Comparison of ENCODE assay signal across 15 mouse cellular contexts in genomic region chr4:108391124-108391523, GRCm38 (mm10). TPM values are rescaled to one million over a fixed set of nuclear protein-coding genes. Genes with fewer than 3 reads are reported as not detected.
"Had no signal": no experiment of that assay in that cellular context is flagged by ENCODE, and none has a peak within 500 bp of the region (broad histone marks: within the 10 kb centered on the region; RNA-seq: fewer than 3 reads in every experiment).

No protein-coding gene starts in this region.

- H3K4me2 ChIP-seq: liver, embryonic 13.5 days; lung, embryonic 15.5 days; midbrain, embryonic 11.5 days had no signal

- H3K36me3 ChIP-seq: liver, embryonic 13.5 days; lung, embryonic 15.5 days had no signal

- H3K27ac ChIP-seq: left cerebral cortex, adult 2 months; limb, embryonic 10.5 days; liver, embryonic 13.5 days; lung, embryonic 15.5 days; macrophage had no signal

- DNase-seq: kidney, adult 18-20 months; kidney, postnatal 14 days; liver, embryonic 13.5 days; liver, postnatal 0 days; lung, postnatal 14 days; right cerebral cortex, adult 18-20 months; right cerebral cortex, postnatal 25 days; thymus, postnatal 36 days had no signal

- H3K4me3 ChIP-seq: left cerebral cortex, adult 2 months; limb, embryonic 10.5 days; liver, embryonic 13.5 days; lung, embryonic 15.5 days; megakaryocyte, embryonic 14.5 days had no signal

- H3K4me1 ChIP-seq: liver, embryonic 13.5 days had no signal

- H3K9ac ChIP-seq: liver, embryonic 13.5 days; liver, postnatal 0 days; lung, embryonic 15.5 days had no signal

- H3K9me3 ChIP-seq: limb, embryonic 10.5 days; liver, embryonic 13.5 days; lung, embryonic 15.5 days had no signal

- H3K27me3 ChIP-seq: lung, embryonic 15.5 days had no signal

- ATAC-seq: liver, postnatal 0 days had no signal

RNA-seq across cellular contexts. Expression of gene Shisal2a, which starts 8.0 kb away (rescaled TPM):
- polyA plus RNA-seq: macrophage; thymus, postnatal 0 days had no signal
